Mouse (Mus musculus) bone marrow, adult 2 months (tissue): ENCODE measurements around the gene Tfap4. TPM values are rescaled to one million over a fixed set of nuclear protein-coding genes. Genes with fewer than 3 reads are reported as not detected.

Experiments used
- H3K27ac ChIP-seq: fragments of 200-500 bp; 2 replicates; pipeline ENCODE4 v1.5.1; 2012; ENCODE audit warnings: low read depth, mild to moderate bottlenecking, control low read depth, inconsistent platforms, low read length; ENCODE audit not compliant: control insufficient read depth, poor library complexity, insufficient read depth
- H3K4me1 ChIP-seq: fragments of 200-500 bp; 2 replicates; pipeline ENCODE4 v1.6.1; 2011; ENCODE audit warnings: low read length; ENCODE audit not compliant: control insufficient read depth, insufficient read depth
- H3K4me3 ChIP-seq: fragments of 200-500 bp; replicated peaks from 2 replicates; pipeline ENCODE3; 2011; ENCODE audit warnings: mild to moderate bottlenecking, low read depth, low read length, control low read depth; ENCODE audit not compliant: control insufficient read depth
- CTCF ChIP-seq: fragments of 200-500 bp; IDR thresholded peaks from 2 replicates; pipeline ENCODE4 v1.5.1; 2011; ENCODE audit warnings: low read length, control low read depth; ENCODE audit not compliant: control insufficient read depth, insufficient read depth
- POLR2A ChIP-seq: fragments of 200-500 bp; IDR thresholded peaks from 2 replicates; pipeline ENCODE4 v1.6.1; 2011; ENCODE audit warnings: low read depth, mild to moderate bottlenecking, control low read depth, low read length, borderline replicate concordance; ENCODE audit not compliant: control insufficient read depth
- WGBS: fragments of 180-500 bp; shearing (Covaris S2); methylation state at CpG from one replicate; pipeline ENCODE4 v1.1.7; 2018; 5-methylcytosine and 5-hydroxymethylcytosine counted together
- polyA plus RNA-seq: library from polyadenylated mRNA; stranded (reverse); fragments of >200 nt; gene quantifications from 2 replicates; pipeline ENCODE4 v1.2.4, GENCODE M21; 2011; ENCODE audit warnings: low replicate concordance; ENCODE audit not compliant: missing spikeins, insufficient read depth, insufficient read length

Gene Tfap4
- polyA plus RNA-seq, 1 experiment = 10.2 TPM

- no peak overlapping the region for H3K27ac ChIP-seq
- no peak overlapping the region for H3K4me3 ChIP-seq
- no peaks in the 10 kb centered on the region; the same call in 1 of the 2 replicates for H3K4me1 ChIP-seq
- TF ChIP-seq CTCF (no peak), POLR2A (no peak)
- 73% methylated on average over 3 of the region's 3 CpGs for WGBS
Measured at GRCm38 (mm10) chr16:4602189-4602588, 42.5 kb upstream of the Tfap4 start.

DNA sequence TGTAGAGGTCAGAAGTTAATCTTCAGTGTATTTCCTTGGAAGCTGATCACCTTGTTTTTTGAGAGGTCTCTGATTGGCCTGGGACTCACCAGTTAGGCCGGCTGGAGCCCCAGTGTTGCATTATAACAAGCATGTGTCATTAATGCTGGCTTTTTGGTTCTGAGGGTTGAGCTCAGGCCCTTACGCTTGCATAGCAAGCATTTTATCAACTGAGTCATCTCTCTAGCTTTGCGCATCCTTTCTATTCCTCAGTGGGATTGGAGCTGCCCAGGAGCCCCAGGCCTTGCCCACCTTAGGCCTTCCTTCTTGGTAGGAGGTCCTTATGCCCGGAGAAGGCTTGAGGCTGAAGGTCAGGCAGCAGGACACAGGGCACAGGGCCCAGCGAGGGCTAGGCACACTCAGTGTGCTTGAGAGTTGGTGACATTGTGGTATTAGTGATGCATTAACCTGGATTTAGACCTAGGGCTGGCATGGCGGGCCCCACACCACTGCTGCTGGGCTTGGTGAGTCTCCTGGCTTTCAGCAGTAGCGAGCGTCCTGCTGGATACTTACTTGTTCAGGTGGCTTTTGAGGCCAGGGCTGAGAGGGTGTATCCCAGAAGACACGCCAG lies 41.2 kb upstream of the Tfap4 start:
- Histone ChIP-seq H3K4me1 (no peaks in the 10 kb centered on the region), H3K27ac (no peak overlapping the region)

DNA sequence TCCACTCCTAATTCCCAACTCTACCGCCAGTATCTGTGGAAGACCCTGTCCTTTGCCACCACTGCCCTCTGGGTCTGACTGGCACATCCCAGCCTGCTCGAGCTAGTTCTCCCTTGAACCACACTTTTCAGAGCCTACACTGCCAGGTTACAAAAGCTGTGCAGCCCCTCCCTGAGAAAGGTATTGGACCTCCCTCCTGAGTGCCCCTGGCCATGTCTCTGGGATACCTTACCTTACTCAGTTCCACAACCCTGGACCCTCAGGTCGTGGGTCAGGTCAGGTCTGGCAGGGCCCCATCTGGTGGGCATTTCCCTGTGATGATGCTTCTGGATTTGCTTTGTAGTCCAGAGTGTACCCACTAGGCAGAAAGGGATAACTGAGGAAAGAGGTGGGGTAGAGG lies 40.0 kb upstream of the Tfap4 start:
- WGBS = 76% methylated on average over 3 of the region's 3 CpGs
- Histone ChIP-seq H3K4me3 (no peak overlapping the region), H3K4me1 (no peaks in the 10 kb centered on the region), H3K27ac (no peak overlapping the region)
- TF ChIP-seq POLR2A = no peak
- TF ChIP-seq CTCF = no peak

More for the DNA sequence above, 41.2 kb upstream of the Tfap4 start:
- no peak overlapping the region for H3K4me3 ChIP-seq
- no peak for TF ChIP-seq POLR2A
- no peak for TF ChIP-seq CTCF
- WGBS = 74% methylated on average over 9 of the region's 9 CpGs

DNA sequence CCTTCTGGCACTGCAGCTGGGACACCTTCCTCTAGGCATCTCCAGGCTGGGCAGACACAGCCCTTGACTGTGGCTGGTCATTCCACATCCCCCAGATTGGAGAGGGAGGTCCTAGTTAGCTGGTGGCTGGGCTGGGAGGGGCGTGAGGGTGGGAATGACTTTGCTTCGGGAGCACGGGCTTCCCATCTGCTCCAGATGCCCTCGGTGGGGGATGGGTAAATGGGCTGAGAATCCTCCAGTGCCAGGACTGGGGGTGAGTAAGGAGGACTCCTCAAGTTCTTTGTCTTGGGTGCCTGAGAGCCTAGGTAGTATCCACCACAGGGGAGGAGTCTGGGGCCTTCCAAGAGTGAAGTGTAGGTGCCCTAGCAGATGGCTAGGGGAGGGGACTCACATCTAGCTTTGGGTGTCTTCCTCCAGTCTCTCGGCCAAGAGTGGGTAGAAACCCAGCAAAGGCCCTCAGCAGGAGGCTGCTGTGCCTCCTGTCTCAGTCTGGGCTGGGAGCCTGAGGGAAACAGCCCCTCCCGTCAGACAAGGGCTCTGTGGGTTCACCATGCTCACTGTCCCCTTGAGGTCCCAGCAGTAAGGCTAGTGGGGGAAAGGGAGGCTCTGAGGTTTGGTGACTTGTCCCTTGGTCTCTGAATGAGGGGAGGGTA lies 39.4 kb upstream of the Tfap4 start:
- Histone ChIP-seq H3K27ac (no peak overlapping the region), H3K4me1 (no peaks in the 10 kb centered on the region), H3K4me3 (no peak overlapping the region)
- 61% methylated on average over 6 of the region's 6 CpGs for WGBS
- TF ChIP-seq POLR2A = no peak
- no peak for TF ChIP-seq CTCF

DNA sequence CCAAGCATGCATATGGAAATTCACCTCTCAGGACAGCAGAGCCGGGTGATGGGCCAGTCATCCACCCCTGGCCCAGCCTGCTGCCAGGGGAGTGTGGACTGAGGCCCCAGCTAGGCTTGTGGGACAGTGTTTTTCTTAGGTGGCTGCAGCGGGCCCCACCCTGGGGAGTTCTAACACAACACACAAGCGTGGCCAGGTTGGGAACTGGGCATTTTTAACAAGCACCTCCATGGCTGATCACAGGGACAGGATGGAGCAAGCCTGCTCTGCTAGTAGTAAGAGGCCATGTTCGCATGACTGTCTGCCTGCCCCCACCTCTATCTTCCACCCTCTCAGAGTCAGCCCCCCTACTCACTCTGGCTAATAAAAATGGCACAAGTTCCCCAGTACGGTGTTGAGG lies 38.4 kb upstream of the Tfap4 start:
- Histone ChIP-seq H3K4me3 (no peak overlapping the region), H3K27ac (no peak overlapping the region), H3K4me1 (no peaks in the 10 kb centered on the region)
- 87% methylated on average over 5 of the region's 5 CpGs for WGBS
- no peak for TF ChIP-seq CTCF
- no peak for TF ChIP-seq POLR2A

DNA sequence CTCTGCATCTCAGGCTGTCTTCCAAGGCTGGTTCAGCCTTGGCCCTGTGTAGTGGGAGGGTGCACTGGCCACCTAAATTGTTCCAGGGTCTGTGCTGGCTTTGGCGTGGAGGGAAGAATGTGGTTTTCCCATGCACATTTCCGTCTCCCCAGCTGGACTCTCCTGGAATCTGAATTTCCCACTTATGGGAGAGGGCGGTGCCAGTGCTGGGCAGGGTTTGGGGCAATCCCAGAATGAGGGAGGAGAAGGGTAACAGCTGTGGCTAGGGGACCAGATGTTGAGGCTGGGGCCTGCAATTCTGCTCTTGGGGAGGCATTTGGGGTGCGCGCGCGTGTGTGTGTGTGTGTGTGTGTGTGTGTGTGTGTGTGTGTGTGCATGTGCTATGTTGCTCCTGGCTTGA lies 37.6 kb upstream of the Tfap4 start:
- WGBS = 74% methylated on average over 7 of the region's 7 CpGs
- Histone ChIP-seq H3K27ac (no peak overlapping the region), H3K4me3 (no peak overlapping the region), H3K4me1 (no peaks in the 10 kb centered on the region)
- TF ChIP-seq POLR2A (no peak), CTCF (no peak)

DNA sequence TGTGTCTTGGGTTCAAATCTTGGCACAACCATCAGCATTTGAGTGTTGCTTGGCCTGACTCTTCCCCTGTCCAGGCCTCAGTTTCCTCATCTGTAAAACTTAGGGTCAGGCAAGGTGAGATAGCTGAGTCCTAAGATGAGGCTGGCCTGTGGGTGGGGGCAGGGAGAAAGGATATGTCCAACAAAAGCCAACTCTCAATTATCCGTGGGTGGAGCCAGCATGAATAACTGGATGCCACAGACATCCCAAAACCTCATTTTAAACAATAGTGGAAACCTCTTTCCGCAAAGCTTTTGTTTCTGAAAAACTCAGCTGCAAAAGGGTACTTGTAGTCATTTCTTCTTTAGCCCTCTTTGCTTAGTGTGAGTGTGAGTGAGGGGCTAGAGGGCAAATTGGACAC lies 37.2 kb upstream of the Tfap4 start:
- WGBS = 86% methylated on average over 2 of the region's 2 CpGs
- Histone ChIP-seq H3K4me1 (no peaks in the 10 kb centered on the region), H3K4me3 (no peak overlapping the region), H3K27ac (no peak overlapping the region)
- TF ChIP-seq CTCF = no peak

GRCm38 (mm10) chr16:4596141-4596728 lies 36.6 kb upstream of the Tfap4 start:
- no peak for TF ChIP-seq POLR2A
- TF ChIP-seq CTCF = no peak
- no peak overlapping the region for H3K4me3 ChIP-seq
- no peaks in the 10 kb centered on the region for H3K4me1 ChIP-seq
- 66% methylated on average over 3 of the region's 3 CpGs for WGBS
- no peak overlapping the region for H3K27ac ChIP-seq
